Mouse (Mus musculus): ENCODE results near the gene Dppa2.

The Dppa2 gene

DNA sequence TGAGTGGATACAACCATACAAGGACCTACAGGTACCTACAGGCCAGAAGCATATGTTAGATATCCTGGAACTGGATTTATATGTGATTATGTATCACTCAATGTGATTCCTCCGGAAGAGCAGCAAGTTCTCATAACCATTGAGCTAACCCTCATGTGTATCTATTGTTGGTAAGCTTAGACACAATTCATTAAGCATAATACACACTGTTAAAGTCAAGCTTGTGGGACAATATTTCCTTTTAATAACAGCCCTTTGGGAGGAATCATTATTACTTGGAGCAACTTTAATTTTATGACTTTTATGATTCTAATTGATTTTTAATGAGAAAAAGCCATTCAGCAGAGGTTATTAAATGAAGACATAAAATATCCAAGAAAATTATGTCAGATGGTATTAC is 43.5 kb downstream of the Dppa2 start:
- DNase-seq = no peak

DNA sequence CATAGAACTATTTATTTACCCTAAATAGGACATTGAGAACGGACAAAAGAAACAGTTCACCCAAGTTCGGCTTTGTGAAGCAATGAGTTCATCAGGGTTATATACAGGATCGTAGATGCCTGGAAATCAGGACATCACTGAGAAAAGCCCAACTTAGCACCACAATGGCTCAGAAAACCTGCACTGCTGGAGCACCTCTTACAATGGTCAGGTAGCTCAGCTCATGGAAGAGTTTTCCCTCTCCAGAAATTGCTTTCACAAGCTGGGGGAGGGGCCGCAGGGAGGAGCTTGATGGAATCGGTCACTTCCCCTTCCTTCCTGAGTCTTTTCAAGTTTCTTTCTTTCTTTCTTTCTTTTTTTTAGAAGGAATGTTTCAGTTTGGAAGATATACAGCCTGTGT is 52.0 kb downstream of the Dppa2 start:
- no peak for DNase-seq

DNA sequence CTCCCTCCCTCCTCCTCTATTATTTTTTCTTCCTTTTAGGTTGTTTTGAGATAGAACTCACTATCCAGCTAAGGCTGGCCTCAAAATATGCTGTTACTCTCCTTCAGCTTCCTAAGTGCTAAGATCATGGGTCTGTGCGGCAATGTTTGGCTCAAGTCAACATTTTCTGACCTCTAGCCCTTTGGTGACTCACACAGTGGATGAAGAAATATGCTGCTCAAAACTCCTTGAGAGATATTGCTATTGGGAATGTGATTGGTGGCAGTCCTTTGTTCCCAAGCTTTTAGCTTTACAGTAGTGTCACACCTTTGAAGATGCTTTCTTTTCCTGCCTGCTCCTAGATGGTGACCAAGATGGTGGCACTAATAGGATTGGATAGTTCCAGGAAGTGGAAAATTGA is 52.7 kb downstream of the Dppa2 start:
- no peak for DNase-seq

GRCm38 (mm10) chr16:48360887-48361286 is 57.2 kb downstream of the Dppa2 start:
- no peak for DNase-seq

DNA sequence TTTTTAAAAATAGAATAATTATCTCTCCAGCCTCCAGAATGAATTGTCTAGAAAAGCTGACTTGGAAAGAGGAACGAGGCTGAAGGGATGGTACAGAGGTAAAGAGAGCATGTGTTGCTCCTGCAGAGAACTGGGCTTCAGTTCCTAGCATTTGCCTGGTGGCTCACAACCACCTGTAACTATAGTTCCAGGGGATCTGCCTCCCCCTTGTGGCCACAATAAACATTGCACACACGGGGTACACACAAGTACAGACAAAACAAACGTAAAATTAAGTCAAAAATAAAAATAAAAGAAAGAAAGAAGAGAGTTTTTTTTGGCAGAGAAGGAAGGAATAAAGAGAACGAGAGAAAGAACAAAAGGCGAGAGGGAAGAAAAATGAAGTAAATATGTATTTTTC is 63.1 kb downstream of the Dppa2 start:
- peak; percentile 30 for DNase-seq

DNA sequence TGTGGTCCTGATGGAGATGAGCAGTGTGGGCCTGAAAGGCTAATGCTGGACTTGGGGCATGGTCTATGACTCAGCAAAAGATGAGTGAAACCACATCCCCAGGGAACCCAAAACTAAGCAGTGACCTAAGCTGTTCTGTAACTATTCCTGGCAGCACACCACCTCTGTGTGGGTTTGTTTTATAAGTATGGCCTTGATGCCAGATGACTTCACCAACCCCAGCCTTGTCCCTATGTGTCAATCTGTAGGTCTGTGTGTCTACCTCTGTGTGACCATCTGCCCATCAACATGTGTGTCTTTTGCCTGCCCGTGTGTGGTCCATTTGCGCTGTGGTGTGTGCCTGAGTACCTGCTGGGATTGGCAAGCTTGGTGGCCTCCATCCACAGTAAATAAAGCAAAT is 64.4 kb downstream of the Dppa2 start:
- DNase-seq = no peak

Measured in thymus, postnatal 14 days (tissue).